Mouse (Mus musculus): ENCODE measurements around the gene Aplp1.

The Aplp1 gene

GRCm38 (mm10) chr7:30444154-30444970, 973 bp downstream of the Aplp1 start:
- peak in 1 of 2 experiments; percentile 37 for DNase-seq

- DNase-seq: no peak
Observed at GRCm38 (mm10) chr7:30443696-30444095, 1.6 kb downstream of the Aplp1 start.

- DNase-seq: peak in 1 of 2 experiments; percentile 55
Observed at GRCm38 (mm10) chr7:30440697-30441096, 4.6 kb downstream of the Aplp1 start.

GRCm38 (mm10) chr7:30439734-30440133, 5.6 kb downstream of the Aplp1 start:
- no peak for DNase-seq

GRCm38 (mm10) chr7:30436879-30437278, 8.5 kb downstream of the Aplp1 start:
- no peak for DNase-seq

- DNase-seq: no peak
Observed at GRCm38 (mm10) chr7:30435156-30435555, 10.2 kb downstream of the Aplp1 start.

- no peak for DNase-seq
Observed at GRCm38 (mm10) chr7:30434701-30435100, 10.6 kb downstream of the Aplp1 start.

GRCm38 (mm10) chr7:30434238-30434637, 11.1 kb downstream of the Aplp1 start:
- peak; percentile 73 to 79 for DNase-seq

- DNase-seq: peak; percentile 71 to 78
Observed at GRCm38 (mm10) chr7:30431793-30432192, 13.5 kb downstream of the Aplp1 start.

- DNase-seq: no peak
Observed at GRCm38 (mm10) chr7:30430191-30430590, 15.1 kb downstream of the Aplp1 start.

- no peak for DNase-seq
Observed at GRCm38 (mm10) chr7:30429327-30429726, 16.0 kb downstream of the Aplp1 start.

- no peak for DNase-seq
Observed at GRCm38 (mm10) chr7:30423071-30423641, 22.2 kb downstream of the Aplp1 start.

GRCm38 (mm10) chr7:30422560-30422959, 22.8 kb downstream of the Aplp1 start:
- DNase-seq: no peak

- DNase-seq: peak; percentile 86 to 92
Observed at GRCm38 (mm10) chr7:30421890-30422435, 23.4 kb downstream of the Aplp1 start.

GRCm38 (mm10) chr7:30421175-30421889, 24.0 kb downstream of the Aplp1 start, which contains the start of gene Nfkbid:
Gene Nfkbid (plus strand): TSS chr7:30421732.
- peak; percentile 75 to 80 for DNase-seq

GRCm38 (mm10) chr7:30420673-30421072, 24.7 kb downstream of the Aplp1 start:
- no peak for DNase-seq

GRCm38 (mm10) chr7:30419561-30420499, 25.5 kb downstream of the Aplp1 start, which contains the start of gene Hcst:
Gene Hcst (minus strand): TSS chr7:30419854.
- peak in 1 of 2 experiments; percentile 27 for DNase-seq

- peak in 1 of 2 experiments; percentile 27 for DNase-seq
Observed at GRCm38 (mm10) chr7:30417856-30418255, 27.5 kb downstream of the Aplp1 start.

- DNase-seq: peak in 1 of 2 experiments; percentile 26
Observed at GRCm38 (mm10) chr7:30413596-30413995, 31.7 kb downstream of the Aplp1 start, which contains the start of gene Tyrobp. Gene Tyrobp (plus strand): TSS chr7:30413760.

- DNase-seq: peak in 1 of 2 experiments; percentile 34
Observed at GRCm38 (mm10) chr7:30412735-30413147, 32.6 kb downstream of the Aplp1 start.

- DNase-seq: peak in 1 of 2 experiments; percentile 6
Observed at GRCm38 (mm10) chr7:30411023-30411422, 34.3 kb downstream of the Aplp1 start.

- DNase-seq: peak in 1 of 2 experiments; percentile 17
Observed at GRCm38 (mm10) chr7:30409789-30410188, 35.5 kb downstream of the Aplp1 start.
